Mouse (Mus musculus) bone marrow macrophage, adult 2 months (primary cell): ENCODE results near the gene Gm49380.

ENCODE experiments used
- CTCF ChIP-seq: IDR thresholded peaks from 2 replicates; pipeline ENCODE4 v1.5.1; 2012; ENCODE audit warnings: low read depth, mild to moderate bottlenecking, low read length, moderate library complexity
- POLR2A ChIP-seq: IDR thresholded peaks from 2 replicates; pipeline ENCODE4 v1.6.1; 2012; ENCODE audit warnings: mild to moderate bottlenecking, low read depth, low read length, borderline replicate concordance

DNA sequence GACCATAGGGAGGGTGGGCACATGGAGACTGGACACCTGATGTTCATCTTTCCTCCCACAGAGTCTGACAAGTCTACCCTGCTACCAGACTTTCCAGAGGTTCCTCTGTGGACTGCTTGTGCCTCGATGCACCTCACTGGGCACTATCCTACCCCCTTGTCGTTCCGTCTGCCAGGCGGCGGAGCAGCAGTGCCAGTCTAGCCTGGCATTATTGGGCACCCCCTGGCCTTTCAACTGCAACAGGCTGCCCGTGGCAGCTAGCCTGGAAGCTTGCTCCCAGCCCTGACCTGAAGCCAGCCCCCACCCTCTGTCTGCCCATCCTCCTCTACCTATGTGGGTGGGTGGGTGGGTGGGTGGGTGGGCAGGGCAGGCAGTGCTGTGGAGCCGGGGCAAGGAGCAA lies 7.1 kb downstream of the Gm49380 start:
- TF ChIP-seq POLR2A (no peak), CTCF (no peak)
